Mouse (Mus musculus) testis, adult 2 months (tissue): ENCODE results near the gene Hexim2.

Experiments
- CTCF ChIP-seq: fragments of 200-500 bp; IDR thresholded peaks from 2 replicates; pipeline ENCODE4 v1.5.1; 2012; ENCODE audit warnings: low read depth, mild to moderate bottlenecking, inconsistent platforms, low read length, moderate library complexity; ENCODE audit not compliant: control insufficient read depth, insufficient read depth, insufficient replicate concordance
- POLR2A ChIP-seq: fragments of 200-500 bp; IDR thresholded peaks from 2 replicates; pipeline ENCODE4 v1.6.1; 2012; ENCODE audit warnings: low read depth, mild to moderate bottlenecking, inconsistent platforms, low read length, moderate library complexity; ENCODE audit not compliant: control insufficient read depth

GRCm38 (mm10) chr11:103096979-103097894, 35.0 kb upstream of the Hexim2 start:
- no peak for TF ChIP-seq CTCF
- 0 out of 2 replicates have a peak, but pooled peaks have one; percentile 11 for TF ChIP-seq POLR2A
